Mouse (Mus musculus): ENCODE measurements around the gene Tesk1. TPM values are rescaled to one million over a fixed set of nuclear protein-coding genes. Genes with fewer than 3 reads are reported as not detected.

Gene Tesk1
- polyA plus RNA-seq, 1 experiment from 2014 or later = 8.3 TPM

GRCm38 (mm10) chr4:43423267-43423934 lies 18.3 kb upstream of the Tesk1 start:
- H3K4me1 ChIP-seq (replicated peaks) = peaks cover 42% of the 10 kb centered on the region
- peaks cover 72% of the 10 kb centered on the region for H3K27me3 ChIP-seq (ENCODE audit: insufficient read depth, poor library complexity, severe bottlenecking)
- H3K27ac ChIP-seq = no peak overlapping the region
- no peak for DNase-seq (ENCODE audit: low spot score)
- no peak overlapping the region for H3K4me3 ChIP-seq
- 88% methylated on average over 20 of the region's 20 CpGs for whole genome bisulfite sequencing
- H3K36me3 ChIP-seq = peaks cover 60% of the 10 kb centered on the region
- H3K9me3 ChIP-seq = no peaks in the 10 kb centered on the region

- H3K4me1 ChIP-seq (replicated peaks) = peaks cover 49% of the 10 kb centered on the region
- no peak overlapping the region for H3K27ac ChIP-seq
- no peak for DNase-seq (ENCODE audit: low spot score)
- H3K36me3 ChIP-seq = peaks cover 57% of the 10 kb centered on the region
- 84% methylated on average over 9 of the region's 9 CpGs for WGBS
- no peaks in the 10 kb centered on the region for H3K9me3 ChIP-seq
- peaks cover 79% of the 10 kb centered on the region for H3K27me3 ChIP-seq (ENCODE audit: insufficient read depth, poor library complexity, severe bottlenecking)
- H3K4me3 ChIP-seq = no peak overlapping the region
These were observed 17.7 kb upstream of the Tesk1 start for GRCm38 (mm10) chr4:43424072-43424471.

- WGBS = 17% methylated on average over 14 of the region's 14 CpGs
- Histone ChIP-seq H3K27me3 (ENCODE audit: insufficient read depth, poor library complexity, severe bottlenecking) (peaks cover 90% of the 10 kb centered on the region), H3K4me1 (replicated peaks) (peaks cover 49% of the 10 kb centered on the region), H3K27ac (peak overlapping the region; percentile 50), H3K36me3 (peaks cover 56% of the 10 kb centered on the region), H3K4me3 (peak overlapping the region; percentile 38), H3K9me3 (no peaks in the 10 kb centered on the region)
- DNase-seq (ENCODE audit: low spot score) = no peak
These were observed 16.5 kb upstream of the Tesk1 start for GRCm38 (mm10) chr4:43425197-43425596.

DNA sequence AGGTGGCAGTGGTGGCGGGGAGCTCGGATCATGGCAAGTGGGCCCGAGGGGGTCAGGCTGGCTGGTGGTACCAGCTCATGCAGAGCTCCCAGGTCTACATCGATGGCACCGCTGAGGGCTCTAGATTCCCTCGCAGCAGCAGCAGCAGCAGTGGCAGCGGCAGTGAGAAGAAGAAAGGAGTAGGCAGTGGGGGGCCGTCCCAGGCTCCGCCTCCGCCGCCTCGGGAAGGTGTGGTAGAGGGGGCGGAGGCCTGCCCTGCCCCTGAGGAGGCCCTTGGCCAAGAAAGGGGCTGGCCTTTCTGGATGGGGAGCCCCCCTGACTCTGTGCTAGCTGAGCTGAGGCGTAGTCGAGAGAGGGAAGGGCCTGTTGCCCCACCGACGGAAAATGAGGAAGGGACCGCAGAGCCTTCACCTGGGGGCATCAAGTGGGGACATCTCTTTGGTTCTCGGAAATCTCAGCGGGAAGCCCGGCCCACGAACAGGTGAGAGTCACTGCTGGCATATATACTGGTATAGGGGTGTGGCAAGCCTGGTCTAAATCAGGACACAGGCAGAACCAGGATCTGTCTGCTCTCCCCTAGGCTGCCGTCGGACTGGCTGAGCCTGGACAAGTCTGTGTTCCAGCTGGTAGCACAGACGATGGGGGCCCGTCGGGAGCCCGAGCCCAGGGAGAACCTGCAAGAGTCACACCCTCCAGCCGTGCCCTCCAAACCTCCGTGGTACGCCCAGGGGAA lies 15.9 kb upstream of the Tesk1 start:
- Histone ChIP-seq H3K27me3 (ENCODE audit: insufficient read depth, poor library complexity, severe bottlenecking) (peaks cover 97% of the 10 kb centered on the region), H3K9me3 (no peaks in the 10 kb centered on the region), H3K36me3 (peaks cover 56% of the 10 kb centered on the region), H3K4me1 (replicated peaks) (peaks cover 49% of the 10 kb centered on the region), H3K4me3 (peak overlapping the region; percentile 38), H3K27ac (peak overlapping the region; percentile 50)
- peak; percentile 25 for DNase-seq (ENCODE audit: low spot score)
- WGBS = 16% methylated on average over 31 of the region's 31 CpGs

DNA sequence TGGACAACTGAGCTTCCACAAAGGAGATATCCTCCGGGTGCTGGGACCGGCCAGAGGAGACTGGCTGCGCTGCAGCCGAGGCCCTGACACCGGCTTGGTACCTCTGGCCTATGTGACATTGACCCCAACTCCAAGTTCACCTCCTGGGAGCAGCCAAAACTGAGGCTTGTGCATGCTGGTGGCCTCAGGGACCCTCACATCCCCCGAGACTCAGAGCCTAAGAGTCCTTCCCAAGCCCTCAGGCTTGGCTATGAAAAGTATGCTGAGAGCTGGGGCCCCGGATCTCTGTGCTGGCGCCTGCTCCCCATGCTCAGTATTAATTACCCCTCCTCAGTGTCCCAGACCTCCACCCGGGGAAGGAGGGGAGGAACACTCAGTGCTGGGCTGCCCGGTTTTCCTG lies 15.3 kb upstream of the Tesk1 start:
- Histone ChIP-seq H3K27me3 (ENCODE audit: insufficient read depth, poor library complexity, severe bottlenecking) (peaks cover 95% of the 10 kb centered on the region), H3K36me3 (peaks cover 54% of the 10 kb centered on the region)
- 46% methylated on average over 10 of the region's 10 CpGs for WGBS

DNA sequence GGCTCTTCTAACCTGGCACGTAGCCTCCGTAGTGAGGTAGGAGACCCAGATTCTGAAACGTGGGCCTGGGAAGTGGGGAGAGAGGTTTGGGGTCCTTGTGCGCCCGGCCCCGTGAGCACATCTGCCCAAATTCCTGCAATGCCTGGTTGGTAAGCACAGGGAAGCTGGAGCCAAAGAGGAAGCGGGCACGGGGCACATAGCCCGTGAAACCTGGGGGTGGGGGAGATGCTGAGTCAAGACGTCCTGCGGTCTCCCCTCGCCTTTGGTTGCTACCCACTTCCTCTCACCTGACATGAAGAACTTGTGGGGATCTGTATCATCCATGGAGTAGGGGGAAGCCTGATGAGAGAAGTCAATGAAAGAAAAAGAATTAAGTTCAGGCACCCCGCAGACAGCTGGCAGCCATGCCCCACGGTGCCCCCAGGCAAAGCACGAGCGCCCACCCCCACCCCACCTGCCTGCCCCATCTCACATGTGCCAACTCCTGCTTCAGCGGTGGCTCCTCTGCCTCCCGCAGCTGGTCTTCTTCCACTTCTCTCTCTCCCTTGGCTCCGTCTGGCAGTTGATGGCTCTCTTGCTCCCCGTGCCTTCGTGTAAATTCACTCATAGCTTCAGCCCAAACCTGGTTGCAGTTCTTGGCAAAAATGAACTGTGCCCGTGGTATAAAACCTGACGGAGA lies 14.1 kb upstream of the Tesk1 start:
- H3K4me3 ChIP-seq = peak overlapping the region; percentile 26
- no peaks in the 10 kb centered on the region for H3K9me3 ChIP-seq
- H3K36me3 ChIP-seq = peaks cover 42% of the 10 kb centered on the region
- peak; percentile 13 for DNase-seq (ENCODE audit: low spot score)
- 19% methylated on average over 23 of the region's 23 CpGs for WGBS
- no peak overlapping the region; the same call in 1 of the 2 replicates for H3K27ac ChIP-seq
- H3K27me3 ChIP-seq (ENCODE audit: insufficient read depth, poor library complexity, severe bottlenecking) = peaks cover 86% of the 10 kb centered on the region
- H3K4me1 ChIP-seq (replicated peaks) = peaks cover 45% of the 10 kb centered on the region

More for the DNA sequence above, 15.3 kb upstream of the Tesk1 start:
- no peak for DNase-seq (ENCODE audit: low spot score)
- Histone ChIP-seq H3K9me3 (no peaks in the 10 kb centered on the region), H3K4me1 (replicated peaks) (peaks cover 47% of the 10 kb centered on the region), H3K27ac (no peak overlapping the region), H3K4me3 (no peak overlapping the region)

- WGBS = 23% methylated on average over 16 of the region's 16 CpGs
- Histone ChIP-seq H3K36me3 (peaks cover 36% of the 10 kb centered on the region), H3K4me1 (replicated peaks) (peaks cover 45% of the 10 kb centered on the region), H3K27me3 (ENCODE audit: insufficient read depth, poor library complexity, severe bottlenecking) (peaks cover 79% of the 10 kb centered on the region), H3K9me3 (no peaks in the 10 kb centered on the region), H3K4me3 (peak overlapping the region; percentile 29; the same call in 1 of the 2 replicates), H3K27ac (peak overlapping the region; percentile 2; the same call in 1 of the 2 replicates)
- DNase-seq (ENCODE audit: low spot score) = peak; percentile 12
These were observed 13.4 kb upstream of the Tesk1 start for GRCm38 (mm10) chr4:43428180-43428861.

- Histone ChIP-seq H3K4me3 (peak within 1 kb of the TSS; percentile 29), H3K27ac (peak within 1 kb of the TSS; percentile 71; the same call in 1 of the 2 replicates), H3K4me1 (replicated peaks) (peaks cover 45% of the 10 kb centered on the region), H3K36me3 (peaks cover 29% of the 10 kb centered on the region), H3K27me3 (ENCODE audit: insufficient read depth, poor library complexity, severe bottlenecking) (peaks cover 73% of the 10 kb centered on the region), H3K9me3 (no peaks in the 10 kb centered on the region)
- DNase-seq (ENCODE audit: low spot score) = peak; percentile 35
- WGBS = 6% methylated on average over 10 of the region's 10 CpGs
These were observed 12.8 kb upstream of the Tesk1 start, which contains the start of gene Fam166b for GRCm38 (mm10) chr4:43428946-43429345. TSS of gene Fam166b (minus strand) at chr4:43429134.

- H3K27ac ChIP-seq = peak overlapping the region; percentile 84
- H3K9me3 ChIP-seq = no peaks in the 10 kb centered on the region
- H3K4me3 ChIP-seq = no peak overlapping the region
- peak; percentile 84 for DNase-seq (ENCODE audit: low spot score)
- H3K4me1 ChIP-seq (replicated peaks) = peaks cover 28% of the 10 kb centered on the region
- WGBS = 10% methylated on average over 4 of the region's 4 CpGs
- 0 out of 2 replicates have a peak, but pooled peaks cover 2% of the 10 kb centered on the region for H3K36me3 ChIP-seq
- peaks cover 45% of the 10 kb centered on the region for H3K27me3 ChIP-seq (ENCODE audit: insufficient read depth, poor library complexity, severe bottlenecking)
These were observed 10.0 kb upstream of the Tesk1 start for GRCm38 (mm10) chr4:43431690-43432089.

DNA sequence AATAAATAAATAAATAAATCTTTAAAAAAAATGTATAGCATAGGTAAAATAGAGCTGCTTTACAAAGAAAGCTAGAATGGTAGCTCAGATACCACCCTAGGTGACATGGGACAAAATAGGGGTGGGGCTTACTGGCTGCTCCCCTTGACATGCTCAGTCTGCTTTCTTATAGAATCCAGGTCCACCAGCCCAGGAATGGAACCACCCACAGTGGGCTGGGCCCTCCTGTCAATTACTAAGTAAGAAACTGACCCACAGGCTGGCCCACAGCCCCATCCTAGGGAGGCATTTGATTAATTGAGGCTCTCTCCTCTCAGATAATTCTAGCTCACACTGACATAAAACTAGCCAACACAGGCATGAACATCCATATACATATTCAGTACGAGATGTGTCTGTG lies 8.9 kb upstream of the Tesk1 start:
- no peaks in the 10 kb centered on the region for H3K9me3 ChIP-seq
- 90% methylated on average over 1 of the region's 1 CpGs for WGBS
- H3K36me3 ChIP-seq = no peaks in the 10 kb centered on the region
- peaks cover 18% of the 10 kb centered on the region for H3K4me1 ChIP-seq (replicated peaks)
- peaks cover 34% of the 10 kb centered on the region for H3K27me3 ChIP-seq (ENCODE audit: insufficient read depth, poor library complexity, severe bottlenecking)
- H3K4me3 ChIP-seq = no peak overlapping the region
- no peak overlapping the region for H3K27ac ChIP-seq
- DNase-seq (ENCODE audit: low spot score) = no peak

- under 1% methylated on average over 33 of the region's 33 CpGs for WGBS
- peaks cover 3% of the 10 kb centered on the region; the same call in 1 of the 2 replicates for H3K27me3 ChIP-seq (ENCODE audit: insufficient read depth, poor library complexity, severe bottlenecking)
- H3K9me3 ChIP-seq = no peaks in the 10 kb centered on the region
- peak; percentile 99 for DNase-seq (ENCODE audit: low spot score)
- H3K27ac ChIP-seq = peak overlapping the region; percentile 97
- peaks cover 16% of the 10 kb centered on the region for H3K4me1 ChIP-seq (replicated peaks)
- peak overlapping the region; percentile 91 for H3K4me3 ChIP-seq
- H3K36me3 ChIP-seq = peaks cover 25% of the 10 kb centered on the region
These were observed 305 bp downstream of the Tesk1 start for GRCm38 (mm10) chr4:43442044-43442443.

Measured in hindbrain, embryonic 10.5 days (tissue).